Mouse (Mus musculus) CD4-positive naive resting alpha-beta T cell, adult 57 days (primary cell): ENCODE results near the gene Pp2d1. TPM values are rescaled to one million over a fixed set of nuclear protein-coding genes. Genes with fewer than 3 reads are reported as not detected.

Source experiments
- total RNA-seq: library from RNA; stranded (reverse); gene quantifications from one replicate; pipeline ENCODE4 v1.2.4, GENCODE M21; 2023

Pp2d1 gene
- not detected for total RNA-seq

DNA sequence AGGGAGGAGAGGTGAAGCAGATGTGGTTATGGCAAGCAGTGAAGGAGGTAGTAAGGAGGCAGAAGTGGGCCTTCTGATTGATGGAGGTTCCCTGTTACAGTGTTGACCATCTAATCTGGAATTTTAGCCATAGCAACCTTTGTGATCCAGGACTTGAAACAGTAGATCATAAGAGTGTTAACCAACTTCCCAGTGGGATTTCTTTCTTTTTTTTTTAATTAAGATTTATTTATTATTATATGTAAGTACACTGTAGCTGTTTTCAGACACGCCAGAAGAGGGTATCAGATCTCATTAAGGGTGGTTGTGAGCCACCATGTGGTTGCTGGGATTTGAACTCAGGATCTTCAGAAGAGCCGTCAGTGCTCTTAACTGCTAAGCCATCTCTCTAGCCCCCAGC, at the start of gene Pp2d1:
Gene Pp2d1, minus strand, starts transcription at position 101 of the 400 bp plus-strand sequence.

GRCm38 (mm10) chr17:53566161-53566918, 27.1 kb upstream of the Pp2d1 start, which contains the start of gene Kat2b:
Kat2b (plus strand) TSS chr17:53566861.

GRCm38 (mm10) chr17:53478858-53479603, 60.2 kb downstream of the Pp2d1 start, which contains the start of gene Rab5a:
Rab5a (plus strand) TSS chr17:53479234.

DNA sequence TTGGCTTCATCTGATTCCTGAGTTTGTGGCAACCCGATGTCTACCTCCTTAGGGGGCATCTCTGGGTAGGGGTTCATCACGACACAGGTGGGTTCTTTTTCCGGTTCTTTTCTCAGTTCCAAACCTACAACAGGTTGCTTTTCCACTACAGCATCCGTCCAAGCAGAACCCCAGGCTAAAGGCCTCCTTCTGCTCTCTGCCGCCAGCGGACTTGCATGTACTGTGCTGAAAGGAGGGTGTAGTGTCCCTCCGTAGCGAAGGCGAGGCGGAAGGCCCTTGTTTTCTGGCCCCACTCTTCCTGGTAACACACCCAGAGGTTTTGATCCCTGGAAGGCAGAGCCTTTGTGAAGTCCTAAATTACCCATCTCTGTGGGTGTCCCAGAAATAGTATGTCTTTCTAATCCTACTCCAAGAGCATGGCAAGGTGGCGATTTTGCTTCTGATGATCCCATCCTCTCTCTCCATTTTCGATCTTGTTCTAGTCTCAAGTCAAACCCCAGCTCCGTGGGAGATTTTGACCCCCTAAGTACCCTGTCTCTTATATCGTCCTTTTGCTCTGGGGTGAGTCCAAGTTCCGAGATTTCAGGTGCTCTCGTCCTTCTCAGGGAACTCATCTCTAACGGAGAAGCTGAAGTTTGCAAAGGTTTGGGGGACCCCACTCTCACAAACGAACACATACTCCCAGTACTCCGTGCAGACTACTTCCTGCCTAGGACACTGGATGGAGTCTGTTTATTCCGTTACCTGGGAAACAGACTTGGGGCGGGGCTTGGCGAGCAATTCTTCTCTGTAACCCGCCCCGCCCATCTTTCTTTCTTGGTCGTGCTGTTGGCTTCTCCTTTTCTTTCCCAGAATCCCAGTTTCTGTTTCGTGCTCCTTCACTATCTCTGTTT, 76.4 kb downstream of the Pp2d1 start, which contains the start of gene Efhb:
Gene Efhb, minus strand, starts transcription at position 719 of the 893 bp plus-strand sequence.

Other genes with a start within 250 kb of the Pp2d1 start
- gene Efhb, start 76.1 kb downstream of the Pp2d1 start, total RNA-seq: 0.24 TPM
- 104 TPM for gene Rab5a, start 60.2 kb downstream of the Pp2d1 start, total RNA-seq
- gene Kat2b, start 27.4 kb upstream of the Pp2d1 start, total RNA-seq: 69.7 TPM
- gene Sgo1, start 149.9 kb upstream of the Pp2d1 start, total RNA-seq: 0.86 TPM